19 mouse cellular contexts compared by ENCODE assay signal in the genomic region with DNA sequence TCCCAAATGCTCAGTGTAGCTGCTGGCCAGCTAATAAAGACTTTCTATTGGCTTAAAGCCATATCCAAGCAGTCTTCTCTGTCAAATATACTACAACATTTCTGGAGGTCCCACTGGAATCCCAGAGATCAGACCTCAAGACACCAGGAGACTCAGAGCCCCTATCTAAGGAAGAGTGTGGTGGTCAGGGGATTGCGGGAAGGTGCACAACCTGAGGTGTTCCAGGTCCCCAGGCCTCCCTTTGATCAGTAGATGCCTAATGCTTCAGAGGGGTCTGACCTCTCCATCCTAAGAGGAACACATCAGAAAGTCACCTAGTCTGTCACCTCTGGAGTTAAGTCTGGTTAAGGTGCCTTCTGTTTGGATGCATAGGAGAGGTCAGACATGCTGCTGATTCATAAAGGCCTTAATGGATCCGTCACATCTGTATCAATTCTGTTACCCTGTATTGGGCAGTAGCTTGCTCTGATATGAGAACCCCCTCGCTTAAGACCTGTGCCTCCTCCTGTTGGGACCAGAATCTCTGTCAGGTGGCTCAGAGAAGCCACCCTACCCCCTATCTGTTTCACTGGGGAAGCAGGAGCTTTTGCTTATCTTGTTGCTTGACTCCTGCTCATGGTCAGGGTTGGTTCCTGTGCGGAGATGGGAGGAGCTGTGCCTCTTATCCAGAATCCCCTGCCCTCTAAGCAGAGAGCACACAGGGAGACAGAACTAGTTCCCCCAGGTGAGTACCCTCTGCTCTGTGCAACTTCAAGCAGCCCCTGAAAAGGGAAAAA. TPM values are rescaled to one million over a fixed set of nuclear protein-coding genes. Genes with fewer than 3 reads are reported as not detected.
DNase-seq lines count a peak whose midpoint lies in the region; ATAC-seq lines count a peak whose summit lies in the region.
"Had no signal": no experiment of that assay in that cellular context is flagged by ENCODE, and none has a peak within 500 bp of the region (broad histone marks: within the 10 kb centered on the region; RNA-seq: fewer than 3 reads in every experiment).

No protein-coding gene starts in this region.

- no peaks in the 10 kb centered on the region for H3K36me3 ChIP-seq in kidney, embryonic 15.5 days
- no peaks in the 10 kb centered on the region for H3K36me3 ChIP-seq in kidney, embryonic 14.5 days (ENCODE audit: control insufficient read depth, insufficient read depth, low read length)
- H3K36me3 ChIP-seq in limb, embryonic 12.5 days = no peaks in the 10 kb centered on the region
- no peaks in the 10 kb centered on the region for H3K36me3 ChIP-seq in liver, embryonic 15.5 days (replicated peaks)
- H3K36me3 ChIP-seq in hindbrain, embryonic 11.5 days (ENCODE audit: control insufficient read depth, insufficient read depth, low read length) = no peaks in the 10 kb centered on the region
- H3K36me3 ChIP-seq: embryonic facial prominence, embryonic 15.5 days; forebrain, embryonic 15.5 days; heart, embryonic 12.5 days; hindbrain, embryonic 12.5 days; limb, embryonic 15.5 days; midbrain, embryonic 13.5 days had no signal

- 87% methylated on average over 4 of the region's 4 CpGs for WGBS in kidney, embryonic 15.5 days
- 83% methylated on average over 4 of the region's 4 CpGs for WGBS in kidney, embryonic 14.5 days
- WGBS in limb, embryonic 12.5 days = 87% methylated on average over 4 of the region's 4 CpGs
- whole genome bisulfite sequencing in liver, embryonic 15.5 days (ENCODE audit: insufficient replicate concordance) = 46% methylated on average over 4 of the region's 4 CpGs
- WGBS in hindbrain, embryonic 11.5 days = 90% methylated on average over 4 of the region's 4 CpGs

- DNase-seq in c-Kit-positive CD71-positive TER-119-negative erythroid progenitor cells, embryonic 14.5 days (ENCODE audit: low read depth) = peak; percentile 34
- no peak for DNase-seq in lung, postnatal 10 days
- DNase-seq in hindbrain, embryonic 11.5 days (ENCODE audit: low spot score) = no peak
- DNase-seq in ovary, postnatal 14 days (ENCODE audit: low spot score) = no peak
- DNase-seq: adrenal gland, adult 2 months; cerebellum, adult 8-10 months; heart, postnatal 14 days; kidney, adult 18-20 months; kidney, postnatal 10 days had no signal

- no peaks in the 10 kb centered on the region for H3K27me3 ChIP-seq in kidney, embryonic 15.5 days
- no peaks in the 10 kb centered on the region for H3K27me3 ChIP-seq in kidney, embryonic 14.5 days (ENCODE audit: control insufficient read depth, insufficient read depth, low read length)
- H3K27me3 ChIP-seq in limb, embryonic 12.5 days = no peaks in the 10 kb centered on the region
- no peaks in the 10 kb centered on the region for H3K27me3 ChIP-seq in liver, embryonic 15.5 days
- H3K27me3 ChIP-seq in hindbrain, embryonic 11.5 days (ENCODE audit: control insufficient read depth, insufficient read depth, low read length) = no peaks in the 10 kb centered on the region
- H3K27me3 ChIP-seq: embryonic facial prominence, embryonic 15.5 days; forebrain, embryonic 15.5 days; heart, embryonic 12.5 days; hindbrain, embryonic 12.5 days; limb, embryonic 15.5 days; midbrain, embryonic 13.5 days had no signal

- no peak overlapping the region for H3K9ac ChIP-seq in kidney, embryonic 15.5 days
- H3K9ac ChIP-seq in kidney, embryonic 14.5 days (ENCODE audit: low read depth, low read length) = no peak overlapping the region
- no peak overlapping the region for H3K9ac ChIP-seq in limb, embryonic 12.5 days (replicated peaks)
- H3K9ac ChIP-seq in liver, embryonic 15.5 days = no peak overlapping the region
- no peak overlapping the region for H3K9ac ChIP-seq in hindbrain, embryonic 11.5 days (ENCODE audit: low read depth, low read length)
- H3K9ac ChIP-seq: embryonic facial prominence, embryonic 15.5 days; forebrain, embryonic 15.5 days; heart, embryonic 12.5 days; hindbrain, embryonic 12.5 days; limb, embryonic 15.5 days; midbrain, embryonic 13.5 days had no signal

- H3K4me3 ChIP-seq in kidney, embryonic 15.5 days (replicated peaks) = no peak overlapping the region
- H3K4me3 ChIP-seq in kidney, embryonic 14.5 days (ENCODE audit: low read length) = no peak overlapping the region
- H3K4me3 ChIP-seq in limb, embryonic 12.5 days (replicated peaks) = no peak overlapping the region
- no peak overlapping the region for H3K4me3 ChIP-seq in liver, embryonic 15.5 days (replicated peaks)
- no peak overlapping the region for H3K4me3 ChIP-seq in hindbrain, embryonic 11.5 days (ENCODE audit: low read depth, low read length)
- H3K4me3 ChIP-seq: embryonic facial prominence, embryonic 15.5 days; forebrain, embryonic 15.5 days; heart, embryonic 12.5 days; hindbrain, embryonic 12.5 days; limb, embryonic 15.5 days; midbrain, embryonic 13.5 days had no signal

- H3K27ac ChIP-seq in kidney, embryonic 15.5 days = 0 out of 2 replicates have a peak overlapping the region, but pooled peaks have one; percentile 9
- H3K27ac ChIP-seq in kidney, embryonic 14.5 days (ENCODE audit: low read depth, low read length) = no peak overlapping the region
- H3K27ac ChIP-seq in limb, embryonic 12.5 days = peak overlapping the region; percentile 75
- no peak overlapping the region for H3K27ac ChIP-seq in liver, embryonic 15.5 days (replicated peaks)
- H3K27ac ChIP-seq in hindbrain, embryonic 11.5 days (ENCODE audit: low read depth, low read length) = no peak overlapping the region
- H3K27ac ChIP-seq: embryonic facial prominence, embryonic 15.5 days; forebrain, embryonic 15.5 days; hindbrain, embryonic 12.5 days; limb, embryonic 15.5 days; midbrain, embryonic 13.5 days had no signal

- H3K4me1 ChIP-seq in kidney, embryonic 15.5 days = peaks cover 17% of the 10 kb centered on the region
- peaks cover 10% of the 10 kb centered on the region; the same call in 1 of the 2 replicates for H3K4me1 ChIP-seq in kidney, embryonic 14.5 days (ENCODE audit: control insufficient read depth, insufficient read depth, low read length)
- peaks cover 17% of the 10 kb centered on the region for H3K4me1 ChIP-seq in limb, embryonic 12.5 days (replicated peaks)
- peaks cover 18% of the 10 kb centered on the region for H3K4me1 ChIP-seq in liver, embryonic 15.5 days (replicated peaks)
- H3K4me1 ChIP-seq in hindbrain, embryonic 11.5 days (replicated peaks; ENCODE audit: control insufficient read depth, insufficient read depth, low read length) = no peaks in the 10 kb centered on the region
- H3K4me1 ChIP-seq: forebrain, embryonic 15.5 days; hindbrain, embryonic 12.5 days had no signal

- ATAC-seq in kidney, embryonic 15.5 days (replicated peaks; ENCODE audit: low FRiP score) = no peak
- ATAC-seq in kidney, embryonic 14.5 days (ENCODE audit: low FRiP score, low TSS enrichment) = no peak
- ATAC-seq in limb, embryonic 12.5 days (ENCODE audit: insufficient number of reproducible peaks, insufficient read depth, low FRiP score, low TSS enrichment, low read depth) = no peak; the same call in 1 of the 2 replicates
- ATAC-seq in liver, embryonic 15.5 days (ENCODE audit: insufficient read depth) = peak; percentile 47
- no peak for ATAC-seq in hindbrain, embryonic 11.5 days (ENCODE audit: low FRiP score)
- ATAC-seq: forebrain, embryonic 15.5 days; midbrain, embryonic 13.5 days had no signal

- H3K9me3 ChIP-seq in kidney, embryonic 15.5 days (replicated peaks) = no peaks in the 10 kb centered on the region
- H3K9me3 ChIP-seq in kidney, embryonic 14.5 days (ENCODE audit: control insufficient read depth, low read length) = no peaks in the 10 kb centered on the region
- H3K9me3 ChIP-seq in limb, embryonic 12.5 days = no peaks in the 10 kb centered on the region
- H3K9me3 ChIP-seq in liver, embryonic 15.5 days (replicated peaks) = no peaks in the 10 kb centered on the region
- no peaks in the 10 kb centered on the region for H3K9me3 ChIP-seq in hindbrain, embryonic 11.5 days (ENCODE audit: control insufficient read depth, low read length)
- H3K9me3 ChIP-seq: embryonic facial prominence, embryonic 15.5 days; forebrain, embryonic 15.5 days; heart, embryonic 12.5 days; hindbrain, embryonic 12.5 days; limb, embryonic 15.5 days; midbrain, embryonic 13.5 days had no signal

- no peak overlapping the region for H3K4me2 ChIP-seq in kidney, embryonic 15.5 days
- H3K4me2 ChIP-seq in kidney, embryonic 14.5 days (replicated peaks; ENCODE audit: low read depth, low read length) = no peak overlapping the region
- no peak overlapping the region for H3K4me2 ChIP-seq in limb, embryonic 12.5 days
- H3K4me2 ChIP-seq in liver, embryonic 15.5 days = no peak overlapping the region; the same call in 1 of the 2 replicates
- no peak overlapping the region for H3K4me2 ChIP-seq in hindbrain, embryonic 11.5 days (replicated peaks; ENCODE audit: low read depth, low read length)
- H3K4me2 ChIP-seq: embryonic facial prominence, embryonic 15.5 days; forebrain, embryonic 15.5 days; heart, embryonic 12.5 days; hindbrain, embryonic 12.5 days; limb, embryonic 15.5 days; midbrain, embryonic 13.5 days had no signal

RNA-seq across cellular contexts. Expression of a gene that starts 56.8 kb away (rescaled TPM):
- polyA plus RNA-seq in kidney, embryonic 15.5 days (2015; fragmentation: Nextera tagmentation; extraction: Ambion mirVana) = 1.2 TPM in 2 replicates
- polyA plus RNA-seq in kidney, embryonic 14.5 days (2014; fragmentation: Nextera tagmentation; extraction: Ambion mirVana) = 1.1 and 1.3 TPM in 2 replicates
- polyA plus RNA-seq in limb, embryonic 12.5 days (2016; fragmentation: Nextera tagmentation; extraction: Ambion mirVana) = 1.6 and 1.7 TPM in 2 replicates
- polyA plus RNA-seq in liver, embryonic 15.5 days (2015; fragmentation: Nextera tagmentation; extraction: Ambion mirVana) = 0.41 and 0.67 TPM in 2 replicates
- polyA plus RNA-seq in hindbrain, embryonic 11.5 days (2014; fragmentation: Nextera tagmentation; extraction: Ambion mirVana) = 1.3 and 1.7 TPM in 2 replicates

Comparison
In these comparisons a context has a peak if more than half of its experiments do, and no peak if none do; other contexts are left out.
1. H3K27ac ChIP-seq: peak in kidney, embryonic 15.5 days (single experiment) and limb, embryonic 12.5 days (single experiment); none in kidney, embryonic 14.5 days (single experiment), liver, embryonic 15.5 days (single experiment) and hindbrain, embryonic 11.5 days (single experiment).